Mouse (Mus musculus): Measurements from ENCODE around the gene Igf2r.
"Not testable (repeated sequence)": the region's sequence is repeated elsewhere in the genome, so short reads cannot be mapped to it uniquely, and the experiment has no call there.

Gene Igf2r

DNA sequence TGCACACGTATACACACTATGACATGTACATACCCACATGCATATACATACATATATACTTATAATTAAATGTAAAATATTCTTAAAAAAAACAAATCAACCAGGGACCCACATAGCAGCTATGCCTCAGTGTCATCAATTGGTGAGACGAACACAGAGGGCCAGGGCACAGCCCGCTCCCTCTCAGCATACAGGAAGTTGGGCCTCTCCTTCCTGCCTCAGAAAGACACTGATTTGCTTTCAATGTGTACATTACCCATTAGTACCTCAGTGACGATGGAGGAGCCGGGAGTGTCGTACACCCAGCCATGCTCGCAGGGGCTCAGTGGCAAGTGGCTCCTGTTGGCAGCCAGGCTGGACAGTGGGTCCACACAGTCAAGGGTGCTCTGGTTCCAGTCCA lies 94.5 kb downstream of the Igf2r start:
- not testable (repeated sequence) for DNase-seq (ENCODE audit: low read depth, low spot score)

DNA sequence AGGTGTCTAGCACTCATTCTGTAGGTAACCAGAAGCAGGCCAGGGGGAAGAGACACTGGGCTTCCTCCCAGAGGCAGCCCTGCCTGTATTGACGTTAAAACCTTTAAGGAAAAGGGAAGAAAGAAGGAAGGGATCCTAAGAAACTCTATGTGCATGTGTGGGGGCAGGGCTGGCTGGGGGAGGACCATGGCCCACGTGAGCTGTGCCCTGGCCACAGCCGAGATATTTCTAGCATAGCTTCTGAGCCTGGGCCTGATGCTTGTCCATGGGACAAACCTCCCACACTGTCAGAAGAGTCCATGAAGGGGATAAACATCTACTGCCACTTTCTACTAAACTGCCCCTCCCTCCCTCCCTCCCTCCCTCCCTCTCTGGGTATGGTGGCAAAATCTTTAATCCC lies 95.6 kb downstream of the Igf2r start:
- DNase-seq (ENCODE audit: low read depth, low spot score): no peak

DNA sequence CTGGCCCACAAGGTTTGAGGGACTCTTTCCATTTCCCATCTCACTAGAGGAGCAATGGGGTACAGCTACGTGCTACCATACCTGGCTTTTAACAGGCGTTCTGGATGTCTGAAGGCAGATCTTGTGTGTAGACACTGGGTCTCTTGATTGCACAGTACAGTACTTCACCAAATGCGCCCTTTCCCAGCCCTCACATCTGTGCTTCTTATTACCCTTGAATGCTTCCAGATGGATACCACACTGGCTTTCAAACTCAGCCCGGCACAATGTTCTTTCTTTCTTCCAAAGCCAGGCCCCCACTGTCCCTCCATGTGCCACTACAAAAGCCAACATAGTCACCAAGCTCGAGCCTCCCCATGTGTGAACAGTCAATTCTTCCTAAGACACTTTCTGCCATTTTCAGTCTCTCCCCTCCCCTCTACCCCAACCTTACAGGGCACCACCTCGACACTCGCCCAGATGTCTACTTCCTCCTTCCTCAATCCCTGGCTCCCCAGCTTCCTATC lies 97.1 kb downstream of the Igf2r start:
- no peak for DNase-seq (ENCODE audit: low read depth, low spot score)

DNA sequence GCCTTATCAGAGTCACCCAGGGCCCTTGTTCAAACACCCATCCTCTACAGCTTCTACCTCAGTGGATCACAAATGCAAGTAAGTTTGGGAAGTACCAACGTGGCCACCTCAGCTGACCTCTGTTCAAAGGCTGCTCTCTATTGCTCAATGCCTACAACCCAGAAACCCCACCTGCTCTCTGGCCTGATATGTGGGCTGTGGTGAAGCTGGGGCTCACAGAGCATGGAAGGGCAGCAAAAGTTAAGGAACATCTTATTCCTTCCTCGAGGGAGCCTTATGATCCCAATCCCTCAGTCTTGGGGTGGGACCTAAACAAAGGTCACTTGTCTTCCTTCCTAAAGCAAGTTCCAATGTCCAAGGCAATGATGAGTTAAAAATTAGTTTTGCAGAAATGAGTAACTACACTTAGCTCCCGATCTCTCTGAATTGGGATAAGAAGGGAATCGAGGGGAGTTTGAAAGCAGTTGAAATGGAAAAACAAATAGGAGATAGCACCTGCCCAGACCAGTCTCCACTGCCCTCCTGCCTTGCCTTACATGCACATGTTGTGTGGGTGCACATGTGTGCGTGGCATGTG lies 98.3 kb downstream of the Igf2r start:
- no peak for DNase-seq (ENCODE audit: low read depth, low spot score)

DNA sequence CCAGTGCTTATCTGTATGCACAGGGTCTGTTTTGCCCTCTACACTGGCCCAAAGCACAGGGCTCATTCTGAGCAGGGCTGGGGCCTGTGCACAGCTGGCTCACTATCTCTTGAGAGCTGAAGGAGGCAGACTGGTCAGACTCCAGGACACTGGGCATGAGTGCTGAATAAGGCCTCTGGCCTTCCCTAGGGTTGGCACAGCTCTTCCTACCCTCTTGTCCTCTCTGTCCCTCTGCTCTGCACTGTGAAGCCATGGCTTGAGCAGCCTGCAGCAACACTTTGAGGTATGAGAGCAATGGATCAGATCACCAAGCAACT lies 100.1 kb downstream of the Igf2r start:
- no peak for DNase-seq (ENCODE audit: low read depth, low spot score)

DNA sequence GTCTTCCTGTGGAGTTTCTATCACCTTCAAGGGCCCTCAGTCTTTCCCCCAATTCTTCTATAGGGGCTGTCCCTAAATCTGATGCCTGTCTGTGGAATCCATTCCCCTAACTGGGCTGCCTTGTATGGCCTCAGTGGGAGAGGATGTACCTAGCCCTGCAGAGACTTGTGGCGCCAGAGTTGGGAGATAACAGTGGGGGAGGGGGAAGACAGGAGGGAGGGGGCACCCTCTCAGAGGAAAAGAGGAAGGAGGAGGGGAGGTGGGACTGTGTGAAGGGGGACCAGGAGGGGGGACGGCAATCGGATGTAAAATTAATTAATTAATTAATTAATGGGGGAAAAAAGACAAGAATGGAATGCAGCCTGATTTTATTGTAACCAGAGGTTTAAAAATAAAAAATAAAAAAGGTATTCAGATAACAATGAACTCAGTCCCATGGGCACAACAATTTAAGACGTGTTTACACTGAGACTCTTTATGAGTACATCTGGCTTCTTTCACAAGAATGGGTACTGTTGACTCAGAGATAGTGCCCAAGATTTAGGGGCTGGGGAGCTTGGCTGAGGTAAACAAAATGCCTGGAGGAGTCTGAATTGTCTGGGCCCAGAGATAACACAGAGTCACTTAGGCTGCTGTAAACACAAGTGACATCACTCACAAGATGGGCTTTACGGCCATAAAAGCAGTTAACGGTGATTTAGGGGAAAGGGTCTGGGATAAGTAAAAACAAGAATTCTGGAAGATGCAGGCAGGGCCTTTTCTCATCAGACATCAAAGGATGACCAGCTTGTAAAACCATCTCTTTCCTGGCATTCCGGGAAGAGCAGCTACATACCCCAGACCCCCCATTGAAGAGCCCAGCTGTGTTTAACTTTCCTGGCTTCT lies 100.7 kb downstream of the Igf2r start:
- DNase-seq (ENCODE audit: low read depth, low spot score): no peak

DNA sequence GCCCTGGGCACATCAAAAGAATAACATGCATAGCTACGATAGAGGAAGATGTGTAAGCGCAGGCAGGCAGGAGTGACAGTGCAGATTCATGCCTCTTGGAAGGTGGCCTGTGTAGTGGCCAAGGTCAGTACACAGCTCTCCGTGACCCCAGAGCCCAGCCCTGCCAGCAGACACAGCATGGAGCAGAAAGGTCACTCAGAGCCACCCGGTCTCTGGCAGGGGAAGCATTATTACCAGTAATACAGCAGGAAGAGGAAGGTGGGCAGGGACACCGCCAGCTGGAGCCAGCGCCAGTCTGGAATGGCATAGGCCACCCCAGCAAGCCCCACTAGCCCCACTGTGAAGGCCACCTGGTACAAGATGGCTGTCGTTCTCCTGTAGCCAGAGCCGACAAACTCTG lies 105.3 kb downstream of the Igf2r start:
- DNase-seq (ENCODE audit: low read depth, low spot score): no peak

DNA sequence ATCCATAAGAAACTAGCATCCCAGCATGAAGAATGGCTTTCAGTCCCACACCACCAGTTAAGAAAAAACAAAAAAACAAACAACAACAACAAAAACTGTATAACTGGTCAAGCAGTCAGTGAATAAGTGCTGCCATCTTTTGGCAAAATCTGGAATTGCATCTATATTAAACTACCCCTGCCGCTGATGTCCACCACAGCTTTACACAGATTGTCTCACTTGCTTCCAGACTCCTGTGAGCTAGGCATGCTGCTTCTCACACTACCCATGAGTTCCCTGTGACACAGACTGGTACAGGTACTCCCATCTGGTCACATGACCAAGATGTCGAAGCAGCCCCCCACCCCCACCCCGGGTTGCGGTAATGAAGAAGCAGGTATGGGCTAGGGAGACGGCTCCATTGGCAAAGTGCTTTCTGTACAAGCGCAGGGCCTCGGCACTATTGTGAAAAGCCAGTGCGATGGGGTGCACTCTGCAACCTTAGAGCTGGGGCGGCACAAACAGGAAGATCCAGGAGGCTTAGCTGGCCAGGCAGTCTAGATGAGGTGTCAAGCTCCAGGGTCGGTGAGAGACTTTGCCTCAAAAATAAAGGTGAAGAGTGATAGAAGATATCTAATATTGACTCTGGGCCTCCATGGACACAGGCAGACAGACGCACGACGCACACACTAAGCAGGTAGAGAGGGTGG lies 108.7 kb downstream of the Igf2r start:
- DNase-seq (ENCODE audit: low read depth, low spot score): peak; percentile 20

DNA sequence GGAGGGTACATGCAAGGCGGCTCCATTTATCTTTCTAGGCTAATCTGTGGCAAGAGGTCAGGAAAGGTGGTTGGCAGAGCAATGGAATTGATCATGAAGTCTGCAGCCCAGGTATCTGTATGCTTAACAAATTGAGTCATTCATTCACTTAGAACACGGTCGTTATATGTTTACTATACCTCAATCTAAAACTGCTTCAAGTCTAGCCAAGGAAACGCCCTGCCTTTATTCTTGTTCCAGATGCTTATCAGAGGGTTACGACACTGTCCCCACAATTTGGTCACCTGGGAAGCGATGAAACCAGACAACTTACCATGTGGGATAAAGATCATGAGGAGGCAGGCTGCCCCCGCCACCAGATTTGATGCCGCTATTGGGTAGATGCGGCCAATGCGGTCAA lies 110.2 kb downstream of the Igf2r start:
- no peak for DNase-seq (ENCODE audit: low read depth, low spot score)

DNA sequence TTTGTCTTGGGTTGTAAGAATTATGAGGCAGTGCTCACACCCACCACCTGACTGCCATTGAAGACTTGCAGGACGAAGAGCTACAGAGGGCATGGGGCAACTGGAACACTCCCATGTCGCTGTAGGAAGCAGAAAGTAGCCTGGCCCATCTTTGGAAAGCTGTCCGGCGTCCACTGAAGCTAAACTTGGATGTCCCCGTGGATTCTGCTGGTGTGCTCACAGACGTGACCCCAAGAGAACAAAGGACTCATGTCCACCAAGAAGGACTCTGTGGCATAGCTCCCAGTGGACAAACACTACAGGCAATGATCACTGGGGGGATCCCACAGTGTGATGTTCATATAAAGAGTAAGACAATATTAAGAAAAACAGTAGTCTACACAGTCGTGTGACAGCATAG lies 110.7 kb downstream of the Igf2r start:
- DNase-seq (ENCODE audit: low read depth, low spot score): no peak

DNA sequence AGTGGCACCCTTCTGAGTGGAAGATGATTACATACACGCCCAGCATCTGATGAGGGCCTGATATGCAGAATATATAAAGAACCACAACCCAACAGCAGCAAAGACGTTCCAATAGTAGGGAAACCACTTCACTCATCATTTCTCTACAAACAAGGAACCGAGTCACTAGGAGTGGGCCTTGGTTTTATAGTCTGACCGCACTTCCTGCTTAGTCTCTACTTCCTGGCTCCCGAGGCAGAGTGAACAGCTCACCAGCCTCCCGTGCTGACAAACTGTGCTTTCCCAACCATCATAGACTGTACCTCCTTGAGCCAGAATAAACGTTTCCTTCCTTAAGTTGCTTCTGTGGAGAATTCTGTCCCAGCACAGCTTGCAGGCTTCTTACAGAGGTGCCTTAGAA lies 113.6 kb downstream of the Igf2r start:
- DNase-seq (ENCODE audit: low read depth, low spot score): no peak

DNA sequence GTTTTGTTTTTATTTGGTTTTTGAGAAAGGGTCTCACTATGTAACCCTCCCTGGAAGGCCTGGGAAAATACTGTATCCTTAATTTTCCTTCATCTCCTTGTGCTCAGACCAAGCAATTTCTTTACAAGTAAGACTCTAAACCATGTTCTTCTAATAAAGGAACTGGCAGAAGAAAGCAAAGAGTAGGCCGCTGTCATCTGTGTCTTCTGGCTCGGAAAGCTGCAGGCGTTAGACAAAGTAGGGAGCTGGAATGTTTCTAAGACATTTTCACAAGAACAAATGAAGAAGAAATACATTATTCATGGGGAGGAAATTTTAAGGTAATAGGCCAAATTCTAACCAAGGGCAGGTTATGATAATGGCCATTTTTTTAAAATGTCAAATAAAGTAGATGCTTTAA lies 115.4 kb downstream of the Igf2r start:
- no peak for DNase-seq (ENCODE audit: low read depth, low spot score)

DNA sequence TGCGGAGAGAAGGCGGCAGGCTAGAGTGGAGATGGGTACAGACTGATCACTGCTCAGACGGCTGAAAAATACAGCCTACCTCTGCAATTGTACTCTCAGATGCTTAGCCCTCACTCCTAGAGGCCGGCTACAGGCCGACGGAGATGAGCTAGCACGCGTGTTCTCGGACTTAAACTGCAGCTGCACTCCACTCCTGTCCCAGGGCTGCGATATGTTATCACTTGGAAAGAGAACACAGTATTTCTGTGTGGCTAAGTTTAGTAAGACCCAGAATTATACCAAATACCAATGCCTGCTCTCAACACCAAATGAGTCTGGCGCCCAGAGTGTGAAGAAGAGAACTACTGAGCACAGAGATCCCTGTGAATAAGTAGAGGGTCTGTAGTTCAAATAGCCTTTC lies 116.9 kb downstream of the Igf2r start:
- DNase-seq (ENCODE audit: low read depth, low spot score): no peak

DNA sequence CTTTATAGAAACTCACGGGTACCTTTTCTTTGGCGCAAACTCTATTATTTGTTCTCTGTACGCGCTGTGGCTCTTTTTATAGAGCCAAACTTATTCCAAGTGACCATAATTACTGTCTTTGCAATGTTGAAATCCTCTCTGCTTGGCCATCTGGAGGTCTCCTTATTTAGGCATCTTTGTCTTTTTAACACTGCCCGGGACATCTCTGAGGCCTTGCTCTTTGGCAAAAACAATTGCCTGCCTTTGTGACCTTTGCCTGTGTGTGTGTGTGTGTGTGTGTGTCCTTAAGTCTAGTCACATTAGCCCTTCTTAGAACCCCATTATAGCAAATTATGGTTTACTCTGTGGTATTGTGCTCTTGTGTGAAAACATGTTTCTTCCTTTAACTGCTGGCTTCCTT lies 124.0 kb downstream of the Igf2r start:
- DNase-seq (ENCODE audit: low read depth, low spot score): no peak

DNA sequence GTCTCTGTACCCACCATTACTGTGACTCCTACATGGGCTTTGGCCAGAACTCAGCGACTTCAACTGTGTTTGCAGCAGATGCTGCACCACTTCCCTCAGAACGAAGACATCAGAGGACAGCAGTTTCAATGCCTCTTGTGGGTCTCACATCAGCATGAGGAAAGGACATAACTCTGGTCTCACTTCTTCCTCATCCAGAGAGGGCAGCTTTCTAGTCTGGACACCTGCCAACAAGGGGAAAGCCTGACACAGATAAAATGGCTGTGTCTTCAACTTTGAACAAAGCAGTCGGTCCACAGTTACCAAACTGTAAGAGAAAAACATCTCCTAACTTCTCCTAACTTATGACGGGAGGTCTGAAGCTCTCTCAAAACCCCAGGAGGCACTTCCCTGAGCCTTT lies 128.4 kb downstream of the Igf2r start:
- DNase-seq (ENCODE audit: low read depth, low spot score): no peak

DNA sequence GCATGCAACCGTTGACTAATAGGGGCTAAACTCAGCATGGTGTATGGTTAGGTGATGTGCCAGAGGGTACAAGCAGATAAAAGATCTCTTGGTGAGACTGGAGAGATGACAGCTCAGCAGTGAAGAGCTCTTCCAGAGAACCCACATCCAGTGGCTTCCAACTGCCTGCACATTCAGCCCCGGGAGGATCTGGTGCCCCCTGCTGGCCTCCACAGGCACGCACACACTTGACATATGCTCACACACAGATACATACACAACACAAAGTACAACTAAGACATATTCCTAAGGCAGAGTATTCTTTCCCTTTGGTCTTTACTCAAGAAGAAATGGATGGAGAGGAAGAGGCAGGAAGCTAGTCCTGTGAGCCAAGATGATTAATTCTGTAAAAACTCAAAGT lies 129.9 kb downstream of the Igf2r start:
- peak; percentile 11 for DNase-seq (ENCODE audit: low read depth, low spot score)

DNA sequence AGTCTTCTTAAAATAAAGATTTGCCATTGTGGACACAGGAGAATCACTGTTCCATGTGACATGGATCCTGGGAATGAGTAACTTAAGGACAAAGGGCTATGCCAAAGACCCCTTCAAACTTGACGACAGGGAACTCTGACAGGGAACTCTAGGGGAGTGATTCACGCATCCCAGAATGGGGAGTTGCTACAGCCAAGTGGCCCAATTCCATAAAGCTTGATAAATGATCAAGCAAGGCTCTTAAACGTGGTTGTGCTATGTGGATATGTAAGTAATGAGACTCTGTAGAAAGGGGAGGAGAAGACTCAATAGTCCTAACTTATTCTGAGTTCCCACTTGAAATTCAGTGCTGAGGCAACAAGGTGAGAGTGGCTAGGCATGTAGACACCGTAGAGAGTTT lies 134.7 kb downstream of the Igf2r start:
- no peak for DNase-seq (ENCODE audit: low read depth, low spot score)
